Mouse (Mus musculus) lung, postnatal 0 days (tissue): Measurements from ENCODE around the gene Mpc2.

Experiments used
- CTCF ChIP-seq: IDR thresholded peaks from 2 replicates; pipeline ENCODE4 v1.5.1; 2016; ENCODE audit warnings: antibody characterized with exemption, mild to moderate bottlenecking
- EP300 ChIP-seq: IDR thresholded peaks from 2 replicates; pipeline ENCODE4 v1.6.1; 2016; ENCODE audit warnings: antibody characterized with exemption, mild to moderate bottlenecking, control low read depth

GRCm38 (mm10) chr1:165520716-165521115 lies 60.3 kb downstream of the Mpc2 start:
- TF ChIP-seq CTCF (no peak), EP300 (no peak)
